Mouse (Mus musculus) layer of hippocampus, adult 18-20 months (tissue): ENCODE results near the gene Errfi1. TPM values are rescaled to one million over a fixed set of nuclear protein-coding genes. Genes with fewer than 3 reads are reported as not detected.
A peak's percentile ranks its signal among the peaks of the same experiment; 100 is the strongest.

Source experiments
- DNase-seq, 2 experiments: peaks; one replicate each; pipeline ENCODE4 v3.0.0; 2022; ENCODE audit warnings: low spot score in 2 of 2
- total RNA-seq, 2 experiments: library from RNA; stranded (reverse); gene quantifications; 2 replicates each; pipeline ENCODE4 v1.2.3; 2021

The Errfi1 gene
- total RNA-seq, 2 experiments from 2014 or later, result 45.7 to 60.5 TPM

DNA sequence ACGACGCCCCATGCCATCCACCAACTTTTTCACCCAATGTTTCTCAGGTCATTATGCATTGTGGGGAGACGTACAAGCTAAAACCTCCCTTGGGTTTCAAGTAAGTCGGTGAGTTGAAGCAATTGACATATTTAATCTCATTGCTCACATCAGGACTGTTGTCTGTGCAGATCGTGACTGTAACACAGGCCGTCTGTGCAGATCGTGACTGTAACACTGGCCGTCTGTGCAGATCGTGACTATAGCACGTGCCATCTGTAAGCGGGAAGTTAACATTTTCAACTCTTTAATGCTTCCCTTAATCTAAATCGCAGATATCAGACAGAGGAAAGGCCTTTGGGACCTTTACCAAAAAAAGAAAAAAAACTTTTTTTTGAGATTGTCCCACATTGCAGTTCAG is 60.0 kb downstream of the Errfi1 start:
- peak in 1 of 2 experiments; percentile 24 for DNase-seq

- DNase-seq, result peak; percentile 96 to 97
These were observed 60.6 kb downstream of the Errfi1 start, which contains the start of the genes Park7 and Tnfrsf9 for GRCm38 (mm10) chr4:150914290-150914733. TSS of gene Park7 (minus strand) at chr4:150914437. TSS of gene Tnfrsf9 (plus strand) at chr4:150914562.

GRCm38 (mm10) chr4:150915181-150915906 is 61.6 kb downstream of the Errfi1 start:
- peak in 1 of 2 experiments; percentile 50 for DNase-seq

GRCm38 (mm10) chr4:150917336-150918027 is 63.8 kb downstream of the Errfi1 start:
- no peak for DNase-seq

Other genes starting within 250 kb of the Errfi1 start
- 10 to 100 TPM; 37.8 to 39.3 TPM for gene Slc45a1, start 201.7 kb upstream of the Errfi1 start, total RNA-seq
- gene Park7, start 60.5 kb downstream of the Errfi1 start, total RNA-seq, result 100 to 1,000 TPM; 241 to 256 TPM
- gene Tnfrsf9, start 60.6 kb downstream of the Errfi1 start, total RNA-seq, result under 1 TPM; 0.82 to 0.89 TPM
- gene Uts2, start 143.2 kb downstream of the Errfi1 start, total RNA-seq, result not detected
- gene Per3, start 190.7 kb downstream of the Errfi1 start, total RNA-seq, result 10 to 100 TPM; 25.9 to 30.3 TPM
- 10 to 100 TPM; 30.4 to 30.7 TPM for gene Vamp3, start 204.0 kb downstream of the Errfi1 start, total RNA-seq
- not detected for gene Gm13090, start 235.7 kb downstream of the Errfi1 start, total RNA-seq